Mouse (Mus musculus): Measurements from ENCODE around the gene 5730455P16Rik. TPM values are rescaled to one million over a fixed set of nuclear protein-coding genes. Genes with fewer than 3 reads are reported as not detected.
"Not testable (repeated sequence)": the region's sequence is repeated elsewhere in the genome, so short reads cannot be mapped to it uniquely, and the experiment has no call there.

5730455P16Rik gene
- total RNA-seq (2014; rRNA removed) = 25.2 and 32.4 TPM in 2 replicates
- polyA plus RNA-seq (2015; fragmentation: Nextera tagmentation; extraction: Ambion mirVana) = 37.4 and 50.6 TPM in 2 replicates

- WGBS = 2% methylated on average over 36 of the region's 43 CpGs
- peak within 1 kb of the TSS; percentile 91 for H3K27ac ChIP-seq (ENCODE audit: low read depth, low read length)
- no peaks in the 10 kb centered on the region for H3K27me3 ChIP-seq (ENCODE audit: insufficient read depth, low read length)
- peak within 1 kb of the TSS; percentile 80 for H3K4me2 ChIP-seq (ENCODE audit: low read depth, low read length, poor library complexity, severe bottlenecking)
- peak within 1 kb of the TSS; percentile 90 for H3K4me3 ChIP-seq (ENCODE audit: low read depth, low read length)
- peak within 1 kb of the TSS; percentile 95 for H3K9ac ChIP-seq (replicated peaks; ENCODE audit: low read length, poor library complexity, severe bottlenecking)
- H3K4me1 ChIP-seq (ENCODE audit: insufficient read depth, low read length) = 0 out of 2 replicates have a peak, but pooled peaks cover 7% of the 10 kb centered on the region
- peak; percentile 87 for ATAC-seq (ENCODE audit: low FRiP score)
- peaks cover 19% of the 10 kb centered on the region for H3K36me3 ChIP-seq (ENCODE audit: insufficient read depth, low read length)
- DNase-seq (ENCODE audit: low spot score) = peak; percentile 88
- TF ChIP-seq CTCF (IDR thresholded peaks at IDR 0.05) = no peak
- no peaks in the 10 kb centered on the region for H3K9me3 ChIP-seq (ENCODE audit: low read length)
These were observed at the start of gene 5730455P16Rik for GRCm38 (mm10) chr11:80377712-80378451. TSS of gene 5730455P16Rik (minus strand) at chr11:80378034.

DNA sequence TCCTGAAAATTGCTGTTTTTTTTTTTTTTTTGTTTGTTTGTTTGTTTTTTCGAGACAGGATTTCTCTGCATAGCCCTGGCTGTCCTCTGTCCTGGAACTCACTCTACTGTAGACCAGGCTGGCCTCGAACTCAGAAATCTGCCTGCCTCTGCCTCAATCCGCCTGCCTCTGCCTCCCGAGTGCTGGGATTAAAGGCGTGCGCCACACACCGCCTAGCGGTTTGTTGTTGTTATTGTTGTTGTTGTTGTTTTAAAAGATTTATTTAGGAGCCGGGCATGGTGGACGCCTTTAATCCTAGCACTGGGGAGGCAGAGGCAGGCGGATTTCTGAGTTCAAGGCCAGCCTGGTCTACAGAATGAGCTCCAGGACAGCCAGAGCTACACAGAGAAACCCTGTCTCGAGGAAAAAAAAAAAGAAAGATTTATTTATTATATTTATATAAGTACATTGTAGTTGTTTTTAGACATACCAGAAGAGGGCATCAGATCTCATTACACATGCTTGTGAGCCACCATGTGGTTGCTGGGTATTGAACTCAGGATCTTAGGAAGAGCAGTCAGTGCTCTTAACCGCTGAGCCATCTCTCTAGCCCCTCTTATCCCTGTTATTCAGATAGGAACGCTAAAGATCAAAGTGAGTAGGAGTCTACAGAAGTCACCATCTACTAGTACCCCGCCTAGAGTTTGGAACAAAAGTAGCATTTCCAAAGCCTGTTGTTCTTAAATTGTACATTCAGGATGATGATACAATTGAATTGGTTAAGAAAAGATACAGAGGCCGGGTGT lies 48.4 kb upstream of the 5730455P16Rik start:
- not testable (repeated sequence) for DNase-seq (ENCODE audit: low spot score)
- 80% methylated on average over 16 of the region's 16 CpGs for WGBS

GRCm38 (mm10) chr11:80425247-80425778 lies 47.5 kb upstream of the 5730455P16Rik start:
- no peak overlapping the region for H3K4me3 ChIP-seq (ENCODE audit: low read depth, low read length)
- no peaks in the 10 kb centered on the region for H3K27me3 ChIP-seq (ENCODE audit: insufficient read depth, low read length)
- no peaks in the 10 kb centered on the region for H3K9me3 ChIP-seq (ENCODE audit: low read length)
- H3K9ac ChIP-seq (replicated peaks; ENCODE audit: low read length, poor library complexity, severe bottlenecking) = no peak overlapping the region
- ATAC-seq (ENCODE audit: low FRiP score) = no peak
- H3K27ac ChIP-seq (ENCODE audit: low read depth, low read length) = no peak overlapping the region
- no peaks in the 10 kb centered on the region for H3K36me3 ChIP-seq (ENCODE audit: insufficient read depth, low read length)
- TF ChIP-seq CTCF (IDR thresholded peaks at IDR 0.05) = peak; percentile 3; the same call in 1 of the 2 replicates
- no peaks in the 10 kb centered on the region for H3K4me1 ChIP-seq (ENCODE audit: insufficient read depth, low read length)
- WGBS = 62% methylated on average over 5 of the region's 5 CpGs
- H3K4me2 ChIP-seq (ENCODE audit: low read depth, low read length, poor library complexity, severe bottlenecking) = no peak overlapping the region
- no peak for DNase-seq (ENCODE audit: low spot score)

More for the DNA sequence above, 48.4 kb upstream of the 5730455P16Rik start:
- not testable (repeated sequence) for H3K4me3 ChIP-seq (ENCODE audit: low read depth, low read length); H3K4me2 ChIP-seq (ENCODE audit: low read depth, low read length, poor library complexity, severe bottlenecking); H3K27ac ChIP-seq (ENCODE audit: low read depth, low read length); H3K36me3 ChIP-seq (ENCODE audit: insufficient read depth, low read length); H3K9ac ChIP-seq (replicated peaks; ENCODE audit: low read length, poor library complexity, severe bottlenecking); H3K9me3 ChIP-seq (ENCODE audit: low read length); ATAC-seq (ENCODE audit: low FRiP score); H3K4me1 ChIP-seq (ENCODE audit: insufficient read depth, low read length); H3K27me3 ChIP-seq (ENCODE audit: insufficient read depth, low read length)

- no peak for TF ChIP-seq CTCF (IDR thresholded peaks at IDR 0.05)
- Histone ChIP-seq H3K27me3 (ENCODE audit: insufficient read depth, low read length) (no peaks in the 10 kb centered on the region), H3K9me3 (ENCODE audit: low read length) (no peaks in the 10 kb centered on the region), H3K4me2 (ENCODE audit: low read depth, low read length, poor library complexity, severe bottlenecking) (no peak overlapping the region), H3K9ac (replicated peaks; ENCODE audit: low read length, poor library complexity, severe bottlenecking) (no peak overlapping the region), H3K4me3 (ENCODE audit: low read depth, low read length) (no peak overlapping the region), H3K36me3 (ENCODE audit: insufficient read depth, low read length) (no peaks in the 10 kb centered on the region), H3K4me1 (ENCODE audit: insufficient read depth, low read length) (no peaks in the 10 kb centered on the region), H3K27ac (ENCODE audit: low read depth, low read length) (no peak overlapping the region)
- no peak for ATAC-seq (ENCODE audit: low FRiP score)
- DNase-seq (ENCODE audit: low spot score) = no peak
- WGBS = 86% methylated on average over 2 of the region's 2 CpGs
These were observed 46.9 kb upstream of the 5730455P16Rik start for GRCm38 (mm10) chr11:80424691-80425090.

DNA sequence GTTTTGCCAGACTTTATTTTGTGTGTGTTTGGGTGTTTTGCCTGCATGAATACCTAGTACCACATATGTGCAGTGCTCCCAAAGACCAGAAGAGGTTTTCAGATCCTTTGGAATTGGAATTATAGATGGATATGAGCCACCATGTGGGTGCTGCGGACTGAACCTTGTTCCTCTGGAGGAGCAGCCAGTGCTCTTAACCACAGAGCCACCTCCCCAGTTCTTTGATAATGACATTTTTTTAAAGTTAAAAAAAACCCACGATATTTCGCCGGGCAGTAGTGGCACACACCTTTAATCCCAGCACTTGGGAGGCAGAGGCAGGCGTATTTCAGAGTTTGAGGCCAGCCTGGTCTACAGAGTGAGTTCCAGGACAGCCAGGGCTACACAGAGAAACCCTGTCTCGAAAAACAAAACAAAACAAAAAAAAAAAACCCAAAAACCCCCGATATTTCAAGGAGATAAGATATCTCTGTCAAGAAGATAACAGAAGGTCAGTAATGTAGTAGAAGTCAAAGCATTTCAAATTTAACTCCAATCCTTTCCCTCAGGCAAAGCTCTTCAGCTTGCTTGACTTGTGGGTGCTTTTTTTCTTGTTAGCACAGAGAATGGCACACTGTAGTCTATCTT lies 43.7 kb upstream of the 5730455P16Rik start:
- H3K27me3 ChIP-seq (ENCODE audit: insufficient read depth, low read length) = no peaks in the 10 kb centered on the region
- no peak overlapping the region for H3K4me3 ChIP-seq (ENCODE audit: low read depth, low read length)
- 89% methylated on average over 7 of the region's 7 CpGs for WGBS
- no peak for TF ChIP-seq CTCF (IDR thresholded peaks at IDR 0.05)
- ATAC-seq (ENCODE audit: low FRiP score) = no peak
- no peaks in the 10 kb centered on the region for H3K36me3 ChIP-seq (ENCODE audit: insufficient read depth, low read length)
- no peak overlapping the region for H3K4me2 ChIP-seq (ENCODE audit: low read depth, low read length, poor library complexity, severe bottlenecking)
- H3K27ac ChIP-seq (ENCODE audit: low read depth, low read length) = no peak overlapping the region
- no peak overlapping the region for H3K9ac ChIP-seq (replicated peaks; ENCODE audit: low read length, poor library complexity, severe bottlenecking)
- DNase-seq (ENCODE audit: low spot score) = no peak
- no peaks in the 10 kb centered on the region for H3K4me1 ChIP-seq (ENCODE audit: insufficient read depth, low read length)
- no peaks in the 10 kb centered on the region for H3K9me3 ChIP-seq (ENCODE audit: low read length)

All from midbrain, postnatal 0 days (tissue).